Mouse (Mus musculus): ENCODE measurements around the gene Relch.

Relch gene

GRCm38 (mm10) chr1:105800570-105800969 is 136.9 kb downstream of the Relch start:
- no peak for DNase-seq

- no peak for DNase-seq
These were observed 137.6 kb downstream of the Relch start for GRCm38 (mm10) chr1:105801252-105801651.

GRCm38 (mm10) chr1:105802941-105803340 is 139.3 kb downstream of the Relch start:
- no peak for DNase-seq

- no peak for DNase-seq
These were observed 140.6 kb downstream of the Relch start for GRCm38 (mm10) chr1:105804285-105804684.
